Mouse (Mus musculus) testis, adult 2 months (tissue): Measurements from ENCODE around the gene Amotl1.

ENCODE experiments used
- CTCF ChIP-seq: fragments of 200-500 bp; IDR thresholded peaks from 2 replicates; pipeline ENCODE4 v1.5.1; 2012; ENCODE audit warnings: low read depth, mild to moderate bottlenecking, inconsistent platforms, low read length, moderate library complexity; ENCODE audit not compliant: control insufficient read depth, insufficient read depth, insufficient replicate concordance
- POLR2A ChIP-seq: fragments of 200-500 bp; IDR thresholded peaks from 2 replicates; pipeline ENCODE4 v1.6.1; 2012; ENCODE audit warnings: low read depth, mild to moderate bottlenecking, inconsistent platforms, low read length, moderate library complexity; ENCODE audit not compliant: control insufficient read depth

DNA sequence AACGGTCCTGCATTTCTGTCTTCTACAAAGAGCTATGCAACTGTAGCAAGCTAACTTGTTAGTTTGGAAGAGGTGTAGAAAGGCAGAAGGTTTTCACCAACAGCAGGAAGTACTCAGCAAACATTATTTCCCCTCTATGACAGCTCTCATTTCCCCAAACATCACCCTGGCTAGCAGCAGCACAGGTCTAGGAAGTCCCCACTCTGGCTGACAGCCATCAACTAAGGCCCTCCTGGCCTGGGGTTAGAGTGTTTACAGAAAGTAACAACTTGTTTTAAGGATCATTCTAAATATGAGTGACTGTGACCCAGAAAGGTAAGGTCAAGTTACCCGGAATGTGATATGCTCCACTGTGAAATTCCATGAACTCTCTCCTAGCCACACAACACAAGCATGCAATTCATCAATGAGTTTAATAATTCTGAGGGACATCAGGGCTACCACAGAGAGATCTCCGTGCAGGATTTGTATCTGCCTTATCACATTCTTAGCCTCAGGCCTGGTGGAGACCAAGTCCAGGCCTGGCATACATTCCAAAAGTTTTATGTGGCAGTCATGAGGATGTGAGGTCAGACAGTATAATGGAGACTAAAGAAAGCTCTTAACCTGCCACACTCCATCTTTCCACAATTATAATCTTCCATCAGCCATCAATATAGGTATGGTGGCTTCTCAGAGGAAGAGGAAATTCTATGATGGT, 123.7 kb downstream of the Amotl1 start:
- TF ChIP-seq CTCF = no peak
- TF ChIP-seq POLR2A = no peak
